Mouse (Mus musculus) kidney, embryonic 14.5 days (tissue): ENCODE measurements around the gene Naa35. TPM values are rescaled to one million over a fixed set of nuclear protein-coding genes. Genes with fewer than 3 reads are reported as not detected.

Experiments
- polyA plus RNA-seq: library from polyadenylated mRNA; unstranded; fragments of >200 nt; fragmentation: Nextera tagmentation; extraction: Ambion mirVana; gene quantifications from 2 replicates; pipeline ENCODE4 v1.2.1, GENCODE M21; 2014

The Naa35 gene
- polyA plus RNA-seq, 1 experiment from 2014 or later: 93.0 TPM

Other genes with a start within 250 kb of the Naa35 start
- 17.9 and 18.6 TPM in 2 replicates for gene Agtpbp1, start within 50 bp of the Naa35 start, polyA plus RNA-seq
- 27.9 and 41.9 TPM in 2 replicates for gene Golm1, start 90.6 kb downstream of the Naa35 start, polyA plus RNA-seq
- gene 4921517D22Rik, start 108.8 kb downstream of the Naa35 start, polyA plus RNA-seq: not detected in 2 replicates
- gene Spata31d1a, start 125.1 kb downstream of the Naa35 start, polyA plus RNA-seq: 0.43 TPM in 1 of 2 replicates, not detected in the other
- not detected in 2 replicates for gene Spata31d1b, start 127.0 kb downstream of the Naa35 start, polyA plus RNA-seq
- not detected in 2 replicates for gene Spata31d1d, start 146.5 kb downstream of the Naa35 start, polyA plus RNA-seq
- gene 1700014D04Rik, start 161.5 kb downstream of the Naa35 start, polyA plus RNA-seq: not detected in 2 replicates
- 123 and 134 TPM in 2 replicates for gene Isca1, start 184.6 kb downstream of the Naa35 start, polyA plus RNA-seq
- not detected in 2 replicates for gene Gm49354, start 197.0 kb downstream of the Naa35 start, polyA plus RNA-seq
- gene Tut7, start 237.9 kb downstream of the Naa35 start, polyA plus RNA-seq: 23.6 and 43.9 TPM in 2 replicates